Mouse (Mus musculus) intestine, embryonic 14.5 days (tissue): ENCODE measurements around the gene Avpr2. TPM values are rescaled to one million over a fixed set of nuclear protein-coding genes. Genes with fewer than 3 reads are reported as not detected.

Experiments
- ATAC-seq: fragments of 200-750 bp; cut with Nextera tagmentation; replicated peaks from 2 replicates; pipeline ENCODE4 v1.8.0; 2017; ENCODE audit warnings: low read depth, moderate number of reproducible peaks, moderate TSS enrichment, moderate library complexity; ENCODE audit not compliant: low FRiP score, low TSS enrichment
- DNase-seq: peaks from one replicate; pipeline ENCODE4 v3.0.0-alpha.2; 2018; ENCODE audit warnings: low spot score
- H3K27ac ChIP-seq: fragments of 300-500 bp; sonication (generic); 2 replicates; pipeline ENCODE4 v1.5.1; 2014; ENCODE audit warnings: low read depth, mild to moderate bottlenecking, control low read depth
- H3K27me3 ChIP-seq: fragments of 300-500 bp; sonication (generic); replicated peaks from 2 replicates; pipeline ENCODE4 v1.6.1; 2014; ENCODE audit warnings: low read length, control low read depth; ENCODE audit not compliant: control insufficient read depth, insufficient read depth
- H3K36me3 ChIP-seq: fragments of 300-500 bp; sonication (generic); 2 replicates; pipeline ENCODE4 v1.6.1; 2014; ENCODE audit warnings: low read length, control low read depth; ENCODE audit not compliant: control insufficient read depth, insufficient read depth
- H3K4me1 ChIP-seq: fragments of 300-500 bp; sonication (generic); replicated peaks from 2 replicates; pipeline ENCODE4 v1.6.1; 2014; ENCODE audit warnings: low read length, control low read depth, mixed read lengths; ENCODE audit not compliant: control insufficient read depth, insufficient read depth
- H3K4me2 ChIP-seq: fragments of 300-500 bp; sonication (generic); 2 replicates; pipeline ENCODE4 v1.6.1; 2014; ENCODE audit warnings: low read length
- H3K4me3 ChIP-seq: fragments of 300-500 bp; sonication (generic); 2 replicates; pipeline ENCODE4 v1.5.1; 2014; ENCODE audit warnings: low read depth, low read length, control low read depth, mixed read lengths
- H3K9ac ChIP-seq: fragments of 300-500 bp; sonication (generic); 2 replicates; pipeline ENCODE4 v1.6.1; 2014; ENCODE audit warnings: mild to moderate bottlenecking, low read length
- H3K9me3 ChIP-seq: fragments of 300-500 bp; sonication (generic); 2 replicates; pipeline ENCODE4 v1.6.1; 2016; ENCODE audit warnings: low read length, control low read depth; ENCODE audit not compliant: control insufficient read depth
- WGBS: fragments of 180-500 bp; shearing (Covaris S2); extraction: QIAGEN DNeasy Blood & Tissue Kit; methylation state at CpG from one replicate; pipeline ENCODE4 v1.1.7; 2014; 5-methylcytosine and 5-hydroxymethylcytosine counted together
- polyA plus RNA-seq: library from polyadenylated mRNA; unstranded; fragments of >200 nt; fragmentation: Nextera tagmentation; extraction: Ambion mirVana; gene quantifications from 2 replicates; pipeline ENCODE4 v1.2.1, GENCODE M21; 2014

Avpr2 gene
- polyA plus RNA-seq, 1 experiment from 2014 or later, result 0.12 TPM

GRCm38 (mm10) chrX:73875881-73876280 is 16.0 kb upstream of the Avpr2 start:
- Histone ChIP-seq H3K27ac (no peak overlapping the region), H3K4me2 (no peak overlapping the region), H3K9me3 (no peaks in the 10 kb centered on the region), H3K4me1 (no peaks in the 10 kb centered on the region), H3K27me3 (peaks cover 17% of the 10 kb centered on the region), H3K9ac (no peak overlapping the region), H3K4me3 (no peak overlapping the region), H3K36me3 (no peaks in the 10 kb centered on the region)
- WGBS, result 63% methylated on average over 2 of the region's 2 CpGs
- no peak for ATAC-seq
- DNase-seq, result no peak

- no peak for DNase-seq
- Histone ChIP-seq H3K36me3 (no peaks in the 10 kb centered on the region), H3K9ac (no peak overlapping the region), H3K4me3 (no peak overlapping the region), H3K4me2 (no peak overlapping the region), H3K27me3 (peaks cover 19% of the 10 kb centered on the region), H3K27ac (no peak overlapping the region), H3K4me1 (no peaks in the 10 kb centered on the region), H3K9me3 (no peaks in the 10 kb centered on the region)
- no peak for ATAC-seq
- 86% methylated on average over 1 of the region's 1 CpGs for WGBS
Observed at GRCm38 (mm10) chrX:73877014-73877413, 14.9 kb upstream of the Avpr2 start.

- WGBS, result 13% methylated on average over 38 of the region's 48 CpGs
- Histone ChIP-seq H3K36me3 (no peaks in the 10 kb centered on the region), H3K27ac (no peak overlapping the region), H3K27me3 (peaks cover 19% of the 10 kb centered on the region), H3K4me1 (no peaks in the 10 kb centered on the region), H3K9ac (no peak overlapping the region), H3K4me2 (peak overlapping the region; percentile 56), H3K9me3 (no peaks in the 10 kb centered on the region), H3K4me3 (peak overlapping the region; percentile 34)
- 0 out of 2 replicates have a peak, but pooled peaks have one; percentile 27 for ATAC-seq
- DNase-seq, result peak; percentile 55
Observed at GRCm38 (mm10) chrX:73880194-73881035, 11.5 kb upstream of the Avpr2 start.

GRCm38 (mm10) chrX:73881036-73881427 is 10.9 kb upstream of the Avpr2 start:
- H3K9me3 ChIP-seq, result no peaks in the 10 kb centered on the region
- H3K27me3 ChIP-seq, result peaks cover 19% of the 10 kb centered on the region
- H3K4me2 ChIP-seq, result peak overlapping the region; percentile 56
- H3K36me3 ChIP-seq, result no peaks in the 10 kb centered on the region
- peak overlapping the region; percentile 34 for H3K4me3 ChIP-seq
- ATAC-seq (no peak), DNase-seq (peak; percentile 50)
- H3K4me1 ChIP-seq, result no peaks in the 10 kb centered on the region
- 18% methylated on average over 16 of the region's 16 CpGs for WGBS
- H3K27ac ChIP-seq, result no peak overlapping the region
- no peak overlapping the region for H3K9ac ChIP-seq

GRCm38 (mm10) chrX:73881463-73881862 is 10.4 kb upstream of the Avpr2 start:
- no peak overlapping the region for H3K27ac ChIP-seq
- no peak overlapping the region for H3K9ac ChIP-seq
- DNase-seq (no peak), ATAC-seq (no peak)
- 24% methylated on average over 6 of the region's 6 CpGs for WGBS
- H3K4me1 ChIP-seq, result no peaks in the 10 kb centered on the region
- H3K27me3 ChIP-seq, result peaks cover 19% of the 10 kb centered on the region
- no peak overlapping the region for H3K4me2 ChIP-seq
- H3K4me3 ChIP-seq, result no peak overlapping the region
- H3K36me3 ChIP-seq, result no peaks in the 10 kb centered on the region
- H3K9me3 ChIP-seq, result no peaks in the 10 kb centered on the region

GRCm38 (mm10) chrX:73892833-73893232 is 931 bp downstream of the Avpr2 start:
- ATAC-seq (no peak), DNase-seq (no peak)
- H3K27ac ChIP-seq, result no peak overlapping the region
- 88% methylated on average over 14 of the region's 14 CpGs for WGBS
- H3K4me1 ChIP-seq, result no peaks in the 10 kb centered on the region
- H3K9ac ChIP-seq, result no peak overlapping the region
- H3K27me3 ChIP-seq, result no peaks in the 10 kb centered on the region
- no peaks in the 10 kb centered on the region for H3K36me3 ChIP-seq
- H3K4me3 ChIP-seq, result no peak overlapping the region
- no peak overlapping the region for H3K4me2 ChIP-seq
- H3K9me3 ChIP-seq, result no peaks in the 10 kb centered on the region

- ATAC-seq, result no peak
- WGBS, result 9% methylated on average over 2 of the region's 2 CpGs
- Histone ChIP-seq H3K9ac (no peak within 1 kb of the TSS), H3K36me3 (no peaks in the 10 kb centered on the region), H3K27me3 (no peaks in the 10 kb centered on the region), H3K9me3 (no peaks in the 10 kb centered on the region), H3K27ac (no peak within 1 kb of the TSS), H3K4me1 (no peaks in the 10 kb centered on the region), H3K4me2 (no peak within 1 kb of the TSS), H3K4me3 (no peak within 1 kb of the TSS)
- peak; percentile 57 for DNase-seq
Observed at GRCm38 (mm10) chrX:73895719-73896118, 3.8 kb downstream of the Avpr2 start, which contains the start of gene L1cam. L1cam (minus strand) TSS chrX:73896105.

GRCm38 (mm10) chrX:73897959-73898358 is 6.1 kb downstream of the Avpr2 start:
- no peaks in the 10 kb centered on the region for H3K4me1 ChIP-seq
- H3K4me3 ChIP-seq, result no peak overlapping the region
- no peak for ATAC-seq
- no peaks in the 10 kb centered on the region for H3K36me3 ChIP-seq
- no peaks in the 10 kb centered on the region for H3K9me3 ChIP-seq
- no peak overlapping the region for H3K9ac ChIP-seq
- WGBS, result 78% methylated on average over 3 of the region's 3 CpGs
- H3K27ac ChIP-seq, result no peak overlapping the region
- H3K4me2 ChIP-seq, result no peak overlapping the region
- DNase-seq, result no peak
- H3K27me3 ChIP-seq, result no peaks in the 10 kb centered on the region

GRCm38 (mm10) chrX:73910049-73910448 is 18.1 kb downstream of the Avpr2 start:
- ATAC-seq, result no peak
- H3K27me3 ChIP-seq, result 0 out of 2 replicates have a peak, but pooled peaks cover 4% of the 10 kb centered on the region
- H3K9me3 ChIP-seq, result no peaks in the 10 kb centered on the region
- H3K9ac ChIP-seq, result no peak overlapping the region
- H3K27ac ChIP-seq, result no peak overlapping the region
- H3K4me1 ChIP-seq, result no peaks in the 10 kb centered on the region
- no peaks in the 10 kb centered on the region for H3K36me3 ChIP-seq
- H3K4me2 ChIP-seq, result no peak overlapping the region
- WGBS, result 73% methylated on average over 1 of the region's 1 CpGs
- H3K4me3 ChIP-seq, result no peak overlapping the region
- DNase-seq, result no peak
